Mouse (Mus musculus): Measurements from ENCODE around the gene Msx1. TPM values are rescaled to one million over a fixed set of nuclear protein-coding genes. Genes with fewer than 3 reads are reported as not detected.
"Not testable (repeated sequence)": the region's sequence is repeated elsewhere in the genome, so short reads cannot be mapped to it uniquely, and the experiment has no call there.

Msx1 gene
- total RNA-seq (2022) = 1 to 10 TPM; 3.0 to 3.8 (median 3.3) TPM

DNA sequence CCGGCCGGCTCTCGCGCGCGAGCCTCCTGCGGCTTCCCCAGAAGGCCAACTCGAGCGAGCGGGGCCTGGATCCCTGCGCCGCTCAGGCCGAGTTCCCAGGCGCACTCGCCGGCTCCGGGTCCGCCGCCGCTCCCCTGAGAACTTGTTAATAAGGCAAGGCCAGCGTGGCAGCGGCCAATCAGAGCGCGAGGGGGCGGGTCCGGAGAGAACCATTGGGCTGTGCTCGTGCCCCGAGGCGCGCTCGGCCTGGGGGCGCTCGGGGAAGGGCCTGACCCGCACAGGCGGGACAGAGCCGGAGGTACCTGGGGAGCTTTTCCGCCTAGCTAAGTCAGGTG is at the start of gene Msx1:
Gene Msx1 (minus strand): TSS at position 123 of the 335 bp plus-strand sequence.
- peak; percentile 89 for DNase-seq (ENCODE audit: low spot score)

DNA sequence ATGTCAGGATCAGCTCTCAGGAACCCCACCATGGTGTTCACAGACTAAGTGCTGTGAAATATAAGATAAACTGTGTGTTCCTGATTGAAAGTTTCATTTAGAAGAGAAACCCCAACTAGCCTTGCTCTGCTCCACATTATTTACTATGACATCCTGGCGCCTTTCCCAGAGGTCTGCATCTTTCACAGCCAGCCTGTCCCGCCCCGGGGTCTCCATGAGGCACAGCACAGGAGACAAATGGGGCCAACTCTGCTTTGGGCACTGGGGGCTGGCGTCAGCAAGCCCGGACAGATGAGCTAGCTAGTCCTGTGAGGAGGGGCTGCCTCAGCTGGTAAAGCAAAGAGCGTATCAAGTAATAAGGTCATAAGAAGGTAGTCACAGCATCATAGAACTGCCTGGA is 41.1 kb upstream of the Msx1 start:
- no peak for DNase-seq (ENCODE audit: low spot score)

DNA sequence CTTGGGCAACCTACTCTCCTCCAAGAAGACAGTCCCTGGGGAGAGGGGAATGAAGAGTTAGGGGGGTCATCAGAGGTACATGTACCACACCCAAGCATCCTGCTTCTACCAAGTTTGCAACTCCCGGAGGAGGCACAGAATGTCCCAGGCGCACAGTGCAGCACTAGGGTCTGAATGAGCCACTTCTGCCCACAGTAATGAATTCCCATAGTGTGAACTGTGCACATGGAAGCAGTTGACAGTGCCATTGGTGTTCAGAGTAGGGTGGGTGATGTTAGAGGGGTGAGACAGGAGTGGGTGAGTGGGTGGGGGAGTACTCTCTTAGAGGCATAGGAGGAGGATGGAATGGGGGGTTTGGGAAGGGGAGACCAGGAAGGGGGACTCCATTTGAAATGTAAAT is 39.9 kb upstream of the Msx1 start:
- no peak for DNase-seq (ENCODE audit: low spot score)

DNA sequence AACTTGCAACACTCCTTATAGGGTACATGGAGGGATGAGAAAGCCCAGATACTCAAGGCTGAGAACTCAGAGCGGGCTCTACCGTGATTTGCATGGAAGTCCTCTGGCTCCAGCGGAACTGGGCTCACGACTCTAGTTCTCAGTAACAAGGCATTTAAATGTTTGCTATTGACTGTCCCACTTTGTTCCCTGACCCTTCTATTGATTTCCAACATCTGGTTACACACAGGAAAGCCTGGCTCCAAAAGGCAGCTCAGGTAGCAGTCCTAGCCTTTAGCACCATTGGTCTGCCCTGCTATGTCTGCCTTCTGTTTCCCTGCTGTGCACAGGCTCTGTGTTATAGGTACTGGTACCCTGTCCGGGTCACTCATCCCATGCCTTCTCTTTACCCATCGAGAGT is 36.5 kb upstream of the Msx1 start:
- no peak for DNase-seq (ENCODE audit: low spot score)

DNA sequence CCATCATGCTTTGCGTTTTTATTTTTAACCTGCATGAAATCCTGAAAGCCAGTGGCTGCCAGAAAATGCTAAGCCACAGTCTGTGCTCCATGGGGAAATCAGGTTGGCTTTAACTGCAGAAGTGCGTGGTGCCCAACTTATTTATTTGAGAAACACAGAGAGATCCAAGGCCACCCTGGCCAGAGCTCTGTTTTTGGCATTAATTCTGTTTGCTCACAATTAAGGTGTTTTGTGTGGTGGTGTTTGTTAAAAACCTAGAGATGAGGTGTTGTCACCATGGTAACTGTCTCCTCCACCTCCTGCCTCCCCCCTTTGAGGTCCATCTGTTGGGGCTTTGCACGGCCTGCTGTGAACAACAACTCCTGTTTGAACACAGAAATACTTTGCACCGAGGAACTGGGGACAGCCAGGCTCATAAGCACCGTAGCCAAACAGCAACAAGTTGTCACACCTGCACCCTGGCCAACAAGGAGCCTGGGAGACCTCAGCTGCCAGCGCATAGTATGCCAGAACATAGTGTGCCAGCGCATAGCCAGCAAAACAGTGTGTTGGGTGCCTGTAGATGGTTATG is 35.9 kb upstream of the Msx1 start:
- DNase-seq (ENCODE audit: low spot score) = no peak

DNA sequence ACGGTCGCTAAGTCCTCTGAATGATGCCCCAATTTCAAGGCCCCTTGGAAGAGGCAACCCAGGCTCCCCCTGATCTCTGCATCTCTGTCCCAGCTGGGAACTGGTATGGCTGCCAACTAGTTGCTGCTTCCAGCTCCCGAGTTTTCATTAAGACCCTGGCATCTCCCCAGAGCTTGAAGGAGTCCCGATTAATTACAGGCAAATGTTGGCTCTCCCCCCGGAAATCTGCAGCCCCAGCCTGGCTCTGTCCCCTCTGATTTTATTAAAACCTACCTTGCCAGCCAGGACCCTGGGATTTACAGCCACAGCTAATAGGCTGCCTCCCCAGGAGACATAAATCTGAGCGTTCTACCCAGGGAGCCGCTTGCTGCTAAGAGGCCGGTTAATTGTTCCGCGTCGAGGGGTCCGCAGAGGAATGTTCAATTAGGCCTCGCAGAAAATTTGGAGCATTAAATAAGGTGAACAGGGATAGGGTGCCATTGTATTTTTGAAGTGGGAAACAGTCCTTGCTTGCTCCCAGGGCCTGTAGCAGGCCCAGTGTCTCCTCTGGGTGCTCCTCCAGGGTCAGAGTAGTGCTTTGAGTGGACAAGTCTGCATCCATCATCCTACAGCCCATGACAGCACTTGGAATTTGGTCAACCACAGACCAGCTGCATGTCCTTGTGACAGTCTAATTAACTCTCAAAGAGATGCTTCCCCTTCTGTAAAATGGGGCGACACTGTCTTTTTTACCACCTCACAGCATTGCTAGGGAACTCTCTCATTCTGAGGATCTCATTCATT is 33.6 kb upstream of the Msx1 start:
- DNase-seq (ENCODE audit: low spot score) = no peak

DNA sequence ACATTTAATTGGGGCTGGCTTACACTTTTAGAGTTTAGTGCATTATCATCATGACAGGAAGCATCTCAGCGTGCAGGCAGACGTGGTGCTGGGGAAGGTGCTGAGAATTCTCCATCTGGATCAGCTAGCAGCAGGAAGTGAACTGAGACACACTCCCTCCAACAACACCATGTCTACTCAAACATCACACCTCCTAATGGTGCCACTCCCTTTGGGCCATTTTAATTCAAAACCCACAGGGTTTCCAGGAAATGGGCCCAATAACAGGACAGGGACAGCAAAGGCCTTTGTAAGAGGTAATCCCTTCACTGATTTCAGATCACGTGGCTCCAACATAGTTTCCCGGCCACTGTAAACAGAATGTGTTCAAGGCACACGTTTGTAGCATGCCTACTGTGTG is 31.7 kb upstream of the Msx1 start:
- no peak for DNase-seq (ENCODE audit: low spot score)

DNA sequence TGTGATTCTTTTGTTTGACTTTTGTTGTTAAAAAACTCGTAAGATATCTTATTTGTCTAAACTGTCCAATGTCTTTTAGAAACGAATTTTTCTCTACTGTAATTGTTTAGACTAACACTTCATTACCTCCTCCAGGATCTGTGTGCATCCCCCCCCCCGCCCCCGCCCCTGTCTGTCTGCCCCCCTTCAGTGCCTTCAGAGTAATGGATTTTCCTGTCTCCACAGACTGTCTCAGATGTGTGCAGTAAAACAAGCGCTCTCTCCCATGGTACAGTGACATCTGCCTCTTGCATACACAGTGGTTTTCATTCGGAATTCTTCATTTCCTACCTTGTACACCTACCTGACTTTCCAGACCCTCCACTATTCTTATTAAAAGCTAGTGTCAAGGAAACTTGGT is 29.9 kb upstream of the Msx1 start:
- no peak for DNase-seq (ENCODE audit: low spot score)

DNA sequence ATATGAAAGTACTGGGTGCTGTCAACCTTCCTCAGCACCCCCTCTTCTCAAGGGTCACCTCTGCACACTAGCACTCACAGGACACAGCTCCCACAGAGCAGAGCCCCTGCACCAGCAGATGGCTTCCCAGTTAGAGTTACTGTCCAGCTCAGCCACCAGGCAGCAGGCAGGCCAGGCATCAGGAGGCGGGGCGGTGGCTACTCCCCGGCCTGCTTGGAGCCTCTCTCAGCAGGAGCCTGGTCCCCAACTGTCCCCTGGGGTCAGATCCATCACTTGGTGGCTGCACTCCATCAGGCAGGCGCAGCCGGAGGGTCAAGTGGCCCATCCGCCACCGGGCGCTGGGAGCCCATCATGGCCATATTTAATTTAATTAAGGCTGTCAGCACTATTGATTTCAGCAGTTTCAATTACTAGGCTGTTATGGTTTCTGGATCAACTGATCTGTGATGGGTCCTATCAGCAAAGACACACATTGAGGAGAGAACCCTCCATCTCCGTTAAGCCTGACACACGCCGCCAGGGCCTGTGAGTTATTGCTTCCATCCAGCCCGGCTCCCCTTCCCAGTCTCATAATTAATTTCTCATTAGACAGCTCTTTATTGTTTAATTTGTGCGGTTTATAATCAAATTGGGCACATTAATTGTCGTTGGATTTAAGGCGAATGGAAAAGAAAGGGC is 27.1 kb upstream of the Msx1 start:
- DNase-seq (ENCODE audit: low spot score) = no peak

DNA sequence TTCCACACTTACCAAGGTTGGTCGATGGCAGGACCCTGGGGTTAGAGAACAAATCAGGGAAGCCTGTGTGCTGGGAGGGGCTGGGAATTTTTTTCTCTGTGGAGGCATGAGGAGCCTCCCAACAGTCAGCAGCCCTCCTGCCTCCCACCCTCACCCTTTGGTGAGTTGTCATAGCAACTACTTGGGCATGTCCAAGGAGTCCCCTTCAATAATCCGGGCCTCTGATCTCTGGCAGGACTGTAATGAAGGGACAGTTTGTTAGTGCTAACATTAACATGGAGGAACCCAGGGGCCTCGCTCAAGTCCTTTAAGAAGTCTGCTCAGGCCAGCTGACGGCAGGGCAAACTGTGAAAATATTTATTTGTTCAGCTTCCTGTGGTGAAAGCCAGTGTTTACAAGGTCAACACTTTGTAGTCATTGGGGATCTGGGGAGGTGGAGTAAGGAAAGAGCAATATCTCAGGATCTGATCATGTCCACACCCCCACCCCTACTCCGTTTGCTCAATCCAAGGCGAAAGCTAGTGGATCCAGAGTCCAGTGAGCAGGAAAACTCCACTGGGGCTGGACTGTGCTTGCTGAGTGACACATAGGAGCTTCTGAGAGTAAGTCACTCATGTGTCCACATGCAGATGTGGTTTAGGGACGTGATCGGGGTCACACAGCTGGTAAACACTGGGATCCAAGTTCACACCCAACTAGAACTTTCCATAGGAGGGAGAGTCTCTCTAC is 24.8 kb upstream of the Msx1 start:
- DNase-seq (ENCODE audit: low spot score) = no peak

DNA sequence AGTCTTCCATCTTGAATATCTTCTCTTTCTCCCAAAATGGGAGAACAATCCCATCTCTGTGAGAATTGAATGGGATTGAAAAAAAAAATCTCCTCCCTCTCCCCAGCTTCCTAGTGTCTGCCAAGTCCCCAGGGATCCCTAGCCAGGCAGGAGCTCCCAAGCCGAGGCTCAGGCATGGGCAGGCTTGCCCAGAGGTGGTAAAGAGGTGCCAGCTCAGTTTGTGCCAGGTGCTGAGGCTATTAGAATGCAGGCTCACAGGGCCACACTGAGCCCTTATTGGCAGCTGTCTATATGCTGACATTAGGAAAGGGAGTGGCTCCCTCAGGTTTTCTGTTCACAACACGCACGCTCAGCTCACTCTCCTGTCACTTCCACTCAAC is 11.9 kb upstream of the Msx1 start:
- no peak for DNase-seq (ENCODE audit: low spot score)

DNA sequence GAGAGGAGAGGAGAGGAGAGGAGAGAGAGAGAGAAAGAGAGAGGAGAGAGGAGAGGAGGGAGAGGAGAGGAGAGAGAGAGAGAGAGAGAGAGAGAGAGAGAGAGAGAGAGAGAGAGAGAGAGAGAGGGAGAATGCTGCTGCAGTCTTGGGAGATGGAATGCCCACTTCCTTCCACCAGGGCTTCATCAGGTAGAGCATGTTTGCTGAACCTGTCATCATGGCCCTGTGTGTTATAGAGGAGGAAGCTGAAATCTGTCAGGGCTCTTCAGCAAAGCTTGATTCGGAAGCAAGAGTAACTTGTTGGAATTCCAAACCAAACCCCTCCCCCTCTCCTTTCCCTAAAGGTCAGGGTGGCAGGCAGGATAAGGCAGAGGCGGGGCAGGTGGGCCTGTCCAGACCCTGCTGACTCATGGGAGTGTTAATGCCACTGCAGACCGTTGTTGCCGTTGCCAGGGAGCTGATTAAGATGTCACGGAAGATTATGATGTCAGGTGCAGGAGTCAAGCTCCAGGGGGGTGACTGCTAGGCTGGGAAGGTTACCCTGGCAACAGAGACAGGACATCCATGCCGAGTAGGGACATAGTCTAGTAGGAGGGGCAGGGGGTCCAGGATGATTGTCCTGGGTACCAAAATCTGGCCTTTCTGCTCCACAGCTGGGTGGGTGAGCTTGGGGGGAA is 11.3 kb upstream of the Msx1 start:
- no peak for DNase-seq (ENCODE audit: low spot score)

DNA sequence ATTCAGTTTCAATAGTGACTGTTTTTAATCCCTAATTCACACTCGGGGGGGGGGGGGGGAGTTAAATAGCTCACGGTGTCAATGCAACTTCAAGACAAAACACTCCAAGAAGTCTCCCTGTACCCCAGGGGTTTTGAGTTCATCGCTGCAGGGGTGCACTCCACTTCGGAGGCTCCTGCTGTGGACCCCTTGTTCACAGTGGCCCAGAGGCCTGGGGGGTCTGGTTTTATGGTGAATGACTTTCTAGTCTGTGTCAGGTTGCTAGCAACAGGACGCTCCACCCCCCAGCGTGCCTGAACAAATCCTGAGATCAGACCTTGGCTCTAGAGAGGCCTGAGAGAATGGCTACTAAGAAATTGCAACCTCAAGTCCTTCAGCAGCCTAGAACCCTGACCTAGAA is 8.4 kb upstream of the Msx1 start:
- DNase-seq (ENCODE audit: low spot score) = no peak

DNA sequence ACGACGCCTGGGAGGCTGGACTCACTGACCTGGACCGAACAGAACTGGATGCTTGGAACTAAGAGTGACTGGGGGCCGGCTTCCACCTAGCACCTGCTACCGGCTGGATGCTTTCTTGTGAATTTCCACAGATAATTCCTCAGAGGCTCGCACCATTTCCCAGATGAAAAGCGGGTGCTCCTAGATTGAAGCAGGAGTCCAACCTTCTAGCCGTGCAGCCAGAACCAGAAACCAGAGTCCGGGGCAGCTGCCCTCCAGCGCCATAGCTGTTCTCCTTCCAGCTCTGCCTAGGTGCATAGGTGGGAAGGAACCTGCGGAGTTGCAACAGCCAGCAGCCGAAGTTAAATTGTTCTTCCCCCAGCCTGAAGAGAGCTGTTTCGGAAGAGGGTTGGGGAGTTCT is 7.6 kb upstream of the Msx1 start:
- no peak for DNase-seq (ENCODE audit: low spot score)

DNA sequence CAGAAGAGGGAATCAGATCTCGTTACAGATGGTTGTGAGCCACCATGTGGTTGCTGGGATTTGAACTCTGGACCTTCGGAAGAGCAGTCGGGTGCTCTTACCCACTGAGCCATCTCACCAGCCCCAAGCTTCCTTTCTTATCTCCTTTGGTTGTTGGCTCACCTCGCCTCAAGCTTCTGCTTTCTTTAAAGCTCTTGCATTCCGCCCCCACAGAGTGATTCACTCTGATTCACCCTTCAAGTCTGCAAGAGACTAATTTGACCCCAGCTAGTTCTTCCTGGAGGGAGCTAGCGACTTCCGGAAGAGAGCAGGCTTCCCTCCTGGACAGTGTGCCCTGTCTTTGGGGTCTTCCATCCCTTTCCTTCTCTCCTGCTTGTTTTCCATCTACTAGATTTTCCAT is 6.1 kb upstream of the Msx1 start:
- DNase-seq (ENCODE audit: low spot score) = not testable (repeated sequence)

DNA sequence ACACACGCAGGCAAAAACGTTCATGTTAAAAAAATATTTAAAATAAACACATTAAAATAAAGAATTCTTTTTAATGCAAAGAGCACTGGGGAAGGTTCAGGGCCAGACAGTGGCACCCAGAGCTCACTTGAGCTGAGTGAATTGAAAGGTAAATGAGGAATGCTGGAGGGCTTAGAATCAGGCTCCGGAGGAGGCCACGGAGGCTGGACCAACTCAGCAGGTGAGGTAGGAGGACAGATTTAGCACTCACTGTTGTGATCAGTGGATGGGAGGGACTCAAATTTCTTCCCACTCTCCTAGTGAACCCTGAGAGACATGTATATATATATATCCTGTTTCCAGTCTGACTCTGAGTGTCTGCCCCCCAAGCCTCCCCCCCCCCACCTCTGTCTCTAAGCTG is 5.5 kb upstream of the Msx1 start:
- no peak for DNase-seq (ENCODE audit: low spot score)

DNA sequence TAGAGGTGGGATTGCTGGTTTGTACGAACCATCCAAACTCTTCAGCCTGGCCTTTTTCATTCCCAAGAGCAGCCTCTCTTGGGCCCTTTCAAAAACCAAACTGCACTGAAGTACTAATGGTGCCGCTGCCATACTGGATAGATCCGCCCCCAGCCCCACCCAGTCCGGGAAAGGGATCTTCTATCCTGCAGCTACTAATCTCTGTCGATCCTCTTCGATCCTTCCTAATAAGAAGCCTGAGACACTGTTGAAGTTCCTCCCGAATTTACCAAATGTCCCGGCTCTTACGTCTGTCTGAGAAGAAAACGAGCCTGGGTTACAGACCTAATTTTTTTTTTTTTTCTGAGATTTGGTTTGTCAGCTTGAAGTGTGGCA is 4.9 kb upstream of the Msx1 start:
- DNase-seq (ENCODE audit: low spot score) = no peak

DNA sequence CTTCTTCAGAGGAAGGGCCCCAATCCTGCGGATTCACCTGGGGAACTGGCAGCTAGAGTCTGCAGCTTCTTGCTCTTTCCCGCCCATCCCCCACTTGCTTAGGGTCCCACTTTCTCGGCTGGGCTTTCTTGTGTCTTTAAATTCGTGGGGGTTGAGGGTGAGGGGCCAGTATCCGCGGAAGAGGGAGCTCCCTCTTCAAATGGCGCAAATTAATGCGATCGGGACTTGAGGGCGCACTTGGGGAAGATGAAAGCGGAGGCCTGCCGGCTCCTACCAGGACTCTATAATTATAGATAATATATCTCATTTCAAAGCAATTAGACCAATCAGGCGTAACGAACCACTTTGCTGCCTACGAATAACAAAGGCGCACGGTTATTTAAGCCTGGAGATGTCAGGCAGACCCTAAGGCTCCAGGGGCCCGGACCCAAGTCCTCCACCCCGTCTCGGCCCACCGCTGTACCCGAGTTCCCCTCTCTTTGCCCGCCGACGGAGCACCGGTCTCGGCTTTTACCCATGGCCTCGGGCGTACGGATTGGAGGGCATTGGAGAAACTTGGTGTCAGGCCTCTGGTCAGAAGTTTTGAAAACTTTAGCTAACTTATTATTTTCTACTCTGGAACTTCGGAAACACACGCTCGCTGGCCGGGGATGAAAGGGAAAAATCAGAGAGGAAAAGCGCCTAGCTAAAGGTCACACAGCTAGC is 4.4 kb upstream of the Msx1 start:
- DNase-seq (ENCODE audit: low spot score) = no peak

DNA sequence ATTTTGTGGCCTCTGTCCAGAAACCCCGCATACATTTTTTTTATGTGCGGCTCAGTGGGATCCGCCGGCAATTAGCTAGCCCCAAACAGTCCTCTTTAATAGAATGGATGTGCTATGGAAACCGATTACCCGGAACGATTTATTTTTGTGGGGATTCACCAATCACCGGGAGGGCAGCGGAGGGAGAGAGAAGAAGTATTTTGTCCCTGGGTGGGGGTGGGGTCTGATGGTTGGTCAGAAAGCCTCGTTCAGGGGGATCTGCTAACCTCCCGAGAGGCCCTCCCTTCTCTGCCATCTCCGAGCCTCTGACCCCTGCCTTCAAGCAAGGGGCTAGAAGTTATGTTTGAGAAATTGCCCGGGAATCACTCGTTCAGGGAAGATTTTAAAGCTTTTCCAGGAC is 3.6 kb upstream of the Msx1 start:
- DNase-seq (ENCODE audit: low spot score) = no peak

DNA sequence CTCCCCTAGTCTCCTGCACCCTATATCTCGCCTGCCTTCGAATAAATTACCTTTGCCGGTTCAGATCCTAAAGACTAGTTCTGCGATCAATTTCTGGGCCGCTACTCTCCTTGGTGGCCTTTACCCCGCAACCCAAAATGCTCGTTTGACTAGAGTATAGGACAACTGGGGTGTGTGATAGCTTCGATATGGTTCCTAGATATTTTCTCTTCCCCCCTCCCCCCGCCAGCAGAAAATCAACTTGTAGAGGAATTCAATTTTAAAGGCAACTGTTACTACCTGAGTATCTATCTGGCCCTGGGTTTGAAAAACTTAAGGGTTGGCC is 3.2 kb upstream of the Msx1 start:
- DNase-seq (ENCODE audit: low spot score) = no peak

DNA sequence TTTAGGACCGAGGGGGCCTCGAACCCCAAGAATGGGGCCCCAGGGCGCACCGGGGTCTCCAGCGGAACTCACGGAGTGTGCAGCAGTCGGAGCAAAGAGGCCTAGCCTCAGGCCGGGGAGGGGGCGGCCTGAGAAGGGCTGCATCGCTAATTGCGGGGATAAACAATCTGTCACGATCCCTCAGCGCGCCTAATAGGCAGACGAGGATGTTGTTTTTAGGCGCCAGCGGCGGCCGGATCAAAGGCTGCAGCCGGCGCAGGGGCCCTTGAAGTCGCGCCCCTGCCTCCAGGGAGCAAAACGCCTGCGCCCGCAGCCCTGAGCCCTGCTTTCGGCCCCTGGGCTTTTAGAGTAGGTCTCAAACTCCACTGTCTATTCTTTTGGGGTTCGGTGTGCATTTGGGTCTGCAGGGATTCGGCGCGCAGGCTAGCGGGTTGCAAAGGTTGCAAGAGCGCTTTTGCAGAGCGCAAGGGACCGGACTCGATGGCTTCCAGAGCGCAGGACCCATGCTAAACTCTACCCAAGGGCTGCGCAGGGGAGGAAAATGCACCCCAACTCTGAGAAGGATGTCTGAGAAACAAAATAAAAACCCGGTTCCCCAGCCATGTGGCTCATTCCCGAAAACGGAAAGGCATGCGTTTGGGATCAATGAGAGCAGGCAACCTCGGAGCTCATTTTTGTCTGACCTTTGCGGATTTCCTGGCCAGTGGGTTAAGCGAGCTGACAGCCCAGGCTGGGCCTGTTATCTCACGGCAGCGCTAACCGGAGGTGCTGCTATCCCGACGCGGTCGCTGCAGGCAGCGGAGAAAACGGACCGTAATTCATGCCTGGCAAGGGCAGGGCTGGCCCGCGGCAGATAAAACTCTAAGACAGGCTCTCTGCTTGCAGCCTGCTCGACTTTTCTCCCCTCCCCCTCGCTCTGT is 2.6 kb upstream of the Msx1 start:
- DNase-seq (ENCODE audit: low spot score) = no peak

Measured in heart, adult 8-10 months (tissue).